Mouse (Mus musculus) stomach, postnatal 0 days (tissue): ENCODE results near the gene Fry. TPM values are rescaled to one million over a fixed set of nuclear protein-coding genes. Genes with fewer than 3 reads are reported as not detected.

Experiments
- ATAC-seq: fragments of 200-750 bp; cut with Nextera tagmentation; 2 replicates; pipeline ENCODE4 v1.8.0; 2017; ENCODE audit not compliant: low FRiP score, low TSS enrichment
- DNase-seq: peaks from one replicate; pipeline ENCODE4 v3.0.0-alpha.2; 2016; ENCODE audit warnings: low spot score
- H3K27ac ChIP-seq: fragments of 300-500 bp; sonication (generic); replicated peaks from 2 replicates; pipeline ENCODE4 v1.5.1; 2014; ENCODE audit warnings: mild to moderate bottlenecking, control low read depth
- H3K27me3 ChIP-seq: fragments of 300-500 bp; sonication (generic); 2 replicates; pipeline ENCODE4 v1.6.1; 2014; ENCODE audit warnings: low read length; ENCODE audit not compliant: control insufficient read depth, insufficient read depth
- H3K36me3 ChIP-seq: fragments of 300-500 bp; sonication (generic); 2 replicates; pipeline ENCODE4 v1.6.1; 2014; ENCODE audit warnings: low read length, mixed read lengths; ENCODE audit not compliant: control insufficient read depth, insufficient read depth
- H3K4me1 ChIP-seq: fragments of 300-500 bp; sonication (generic); replicated peaks from 2 replicates; pipeline ENCODE4 v1.6.1; 2014; ENCODE audit warnings: antibody characterized with exemption; ENCODE audit not compliant: control insufficient read depth, insufficient read depth
- H3K4me2 ChIP-seq: fragments of 300-500 bp; sonication (generic); replicated peaks from 2 replicates; pipeline ENCODE4 v1.6.1; 2014; ENCODE audit warnings: low read depth, mild to moderate bottlenecking, control low read depth, moderate library complexity
- H3K4me3 ChIP-seq: fragments of 300-500 bp; sonication (generic); 2 replicates; pipeline ENCODE4 v1.5.1; 2014; ENCODE audit warnings: low read depth, low read length, control low read depth
- H3K9ac ChIP-seq: fragments of 300-500 bp; sonication (generic); 2 replicates; pipeline ENCODE4 v1.6.1; 2014; ENCODE audit warnings: mild to moderate bottlenecking, low read length, control low read depth, mixed read lengths
- H3K9me3 ChIP-seq: fragments of 300-500 bp; sonication (generic); 2 replicates; pipeline ENCODE4 v1.6.1; 2016; ENCODE audit warnings: low read length; ENCODE audit not compliant: control insufficient read depth
- CTCF ChIP-seq: IDR thresholded peaks from 2 replicates; pipeline ENCODE4 v1.5.1; 2016; ENCODE audit warnings: antibody characterized with exemption, low read depth, mild to moderate bottlenecking, moderate library complexity
- EP300 ChIP-seq: optimal IDR thresholded peaks from 2 replicates; pipeline ENCODE3; 2016; ENCODE audit warnings: antibody characterized with exemption
- WGBS: fragments of 180-500 bp; shearing (Covaris S2); extraction: QIAGEN DNeasy Blood & Tissue Kit; methylation state at CpG from one replicate; pipeline ENCODE4 v1.1.7; 2014; 5-methylcytosine and 5-hydroxymethylcytosine counted together
- polyA plus RNA-seq: library from polyadenylated mRNA; unstranded; fragments of >200 nt; fragmentation: Nextera tagmentation; extraction: Ambion mirVana; gene quantifications from 2 replicates; pipeline ENCODE4 v1.2.1, GENCODE M21; 2015

The Fry gene
- polyA plus RNA-seq, 1 experiment from 2014 or later, result 6.5 TPM

DNA sequence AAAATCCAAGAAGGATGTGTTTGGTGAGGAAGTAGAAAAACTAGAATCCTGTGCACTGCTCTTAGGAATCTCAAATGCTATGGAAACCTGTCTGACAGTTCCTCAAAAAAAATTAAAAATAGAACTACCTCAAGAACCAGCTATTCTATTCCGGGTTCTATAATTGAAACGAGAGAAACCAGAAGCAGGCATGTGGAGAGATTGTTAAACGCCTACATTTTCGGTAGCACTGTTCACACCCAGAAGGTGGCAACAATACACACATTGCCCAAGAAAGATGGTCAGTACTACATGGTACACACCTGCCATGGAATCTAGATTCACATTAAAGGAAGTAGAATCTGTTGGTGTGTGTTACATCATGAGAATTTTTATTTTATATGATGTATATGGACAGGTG, 28.2 kb downstream of the Fry start:
- no peak overlapping the region for H3K4me3 ChIP-seq
- TF ChIP-seq EP300 (no peak), CTCF (no peak)
- H3K27ac ChIP-seq, result no peak overlapping the region
- H3K27me3 ChIP-seq, result no peaks in the 10 kb centered on the region
- 87% methylated on average over 4 of the region's 4 CpGs for WGBS
- H3K4me1 ChIP-seq, result no peaks in the 10 kb centered on the region
- no peaks in the 10 kb centered on the region for H3K9me3 ChIP-seq
- H3K4me2 ChIP-seq, result no peak overlapping the region
- DNase-seq (no peak), ATAC-seq (no peak)
- no peak overlapping the region for H3K9ac ChIP-seq
- H3K36me3 ChIP-seq, result no peaks in the 10 kb centered on the region

DNA sequence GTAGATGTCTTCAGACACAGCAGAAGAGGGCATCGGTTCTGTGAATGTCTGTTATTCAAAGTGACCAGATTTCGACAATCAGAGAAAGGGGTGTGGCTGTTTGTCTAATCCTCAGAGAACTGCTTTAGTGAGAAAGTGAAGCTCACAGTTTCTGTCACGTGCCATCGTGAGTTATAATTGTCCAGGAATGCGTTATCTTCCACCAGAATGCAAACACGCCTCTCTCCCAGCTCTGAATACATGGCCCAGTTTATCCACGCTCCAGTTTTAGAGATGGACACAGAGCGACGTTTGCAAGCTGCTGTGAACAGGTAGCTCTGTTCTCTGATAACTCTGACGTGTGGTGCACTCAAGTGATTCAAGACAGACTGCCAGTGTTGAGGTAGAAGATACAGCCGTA, 31.3 kb downstream of the Fry start:
- 40% methylated on average over 11 of the region's 11 CpGs for WGBS
- ATAC-seq (no peak), DNase-seq (no peak)
- Histone ChIP-seq H3K4me2 (no peak overlapping the region), H3K9ac (no peak overlapping the region), H3K4me1 (no peaks in the 10 kb centered on the region), H3K27me3 (no peaks in the 10 kb centered on the region), H3K27ac (no peak overlapping the region), H3K4me3 (no peak overlapping the region), H3K9me3 (no peaks in the 10 kb centered on the region), H3K36me3 (no peaks in the 10 kb centered on the region)
- TF ChIP-seq EP300, result no peak
- no peak for TF ChIP-seq CTCF

- Histone ChIP-seq H3K27me3 (no peaks in the 10 kb centered on the region), H3K4me1 (no peaks in the 10 kb centered on the region), H3K4me3 (no peak overlapping the region), H3K27ac (no peak overlapping the region), H3K9me3 (no peaks in the 10 kb centered on the region), H3K9ac (no peak overlapping the region), H3K36me3 (no peaks in the 10 kb centered on the region), H3K4me2 (no peak overlapping the region)
- DNase-seq (no peak), ATAC-seq (no peak)
- WGBS, result 91% methylated on average over 4 of the region's 4 CpGs
- TF ChIP-seq CTCF (no peak), EP300 (no peak)
Observed at GRCm38 (mm10) chr5:150150986-150151385, 32.5 kb downstream of the Fry start.

- H3K4me1 ChIP-seq, result no peaks in the 10 kb centered on the region
- no peaks in the 10 kb centered on the region for H3K36me3 ChIP-seq
- H3K27me3 ChIP-seq, result no peaks in the 10 kb centered on the region
- no peak overlapping the region for H3K27ac ChIP-seq
- no peak overlapping the region for H3K4me2 ChIP-seq
- ATAC-seq (no peak; the same call in 1 of the 2 replicates), DNase-seq (no peak)
- TF ChIP-seq EP300, result no peak
- no peak for TF ChIP-seq CTCF
- WGBS, result 43% methylated on average over 22 of the region's 22 CpGs
- H3K4me3 ChIP-seq, result no peak overlapping the region
- H3K9ac ChIP-seq, result no peak overlapping the region
- no peaks in the 10 kb centered on the region for H3K9me3 ChIP-seq
Observed at GRCm38 (mm10) chr5:150152071-150152879, 33.8 kb downstream of the Fry start.

- no peak for ATAC-seq
- no peak for DNase-seq
- WGBS, result 74% methylated on average over 10 of the region's 10 CpGs
- H3K27me3 ChIP-seq, result no peaks in the 10 kb centered on the region
- H3K4me3 ChIP-seq, result no peak overlapping the region
- no peaks in the 10 kb centered on the region for H3K36me3 ChIP-seq
- H3K4me2 ChIP-seq, result no peak overlapping the region
- H3K9me3 ChIP-seq, result no peaks in the 10 kb centered on the region
- no peak overlapping the region for H3K9ac ChIP-seq
- TF ChIP-seq EP300 (no peak), CTCF (peak; percentile 29)
- no peaks in the 10 kb centered on the region for H3K4me1 ChIP-seq
- no peak overlapping the region for H3K27ac ChIP-seq
Observed at GRCm38 (mm10) chr5:150152880-150153281, 34.4 kb downstream of the Fry start.

- H3K4me1 ChIP-seq, result no peaks in the 10 kb centered on the region
- DNase-seq (no peak), ATAC-seq (no peak)
- no peaks in the 10 kb centered on the region for H3K27me3 ChIP-seq
- no peak overlapping the region for H3K9ac ChIP-seq
- WGBS, result 85% methylated on average over 8 of the region's 8 CpGs
- H3K27ac ChIP-seq, result no peak overlapping the region
- no peak overlapping the region for H3K4me3 ChIP-seq
- H3K36me3 ChIP-seq, result no peaks in the 10 kb centered on the region
- H3K4me2 ChIP-seq, result no peak overlapping the region
- H3K9me3 ChIP-seq, result no peaks in the 10 kb centered on the region
- TF ChIP-seq CTCF (no peak), EP300 (no peak)
Observed at GRCm38 (mm10) chr5:150155388-150155787, 36.9 kb downstream of the Fry start.
